Mouse (Mus musculus): Measurements from ENCODE around the gene Vmn2r91.
"Not testable (repeated sequence)": the region's sequence is repeated elsewhere in the genome, so short reads cannot be mapped to it uniquely, and the experiment has no call there.

The Vmn2r91 gene

DNA sequence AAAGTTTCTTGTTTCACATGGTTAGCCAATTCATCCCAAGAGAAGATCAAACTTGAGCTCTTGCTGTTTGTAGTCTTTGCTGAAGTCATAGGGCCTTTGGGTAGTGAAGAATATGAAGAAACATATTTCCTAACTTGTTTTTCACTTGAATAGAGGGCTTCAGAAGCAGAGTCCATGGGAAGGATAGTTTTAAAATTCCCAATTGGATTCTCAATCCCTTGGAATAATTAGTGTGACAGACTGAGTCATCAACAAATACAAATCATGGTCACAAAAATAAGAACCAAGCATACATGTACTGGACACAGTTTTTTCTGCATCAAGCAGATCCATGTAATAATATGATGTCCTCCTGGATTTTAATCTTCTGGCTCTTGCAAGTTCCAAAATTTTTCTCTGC is at the start of gene Vmn2r91:
Vmn2r91 (plus strand) TSS at position 301 of the 400 bp plus-strand sequence.
- not testable (repeated sequence) for DNase-seq (ENCODE audit: low spot score)

DNA sequence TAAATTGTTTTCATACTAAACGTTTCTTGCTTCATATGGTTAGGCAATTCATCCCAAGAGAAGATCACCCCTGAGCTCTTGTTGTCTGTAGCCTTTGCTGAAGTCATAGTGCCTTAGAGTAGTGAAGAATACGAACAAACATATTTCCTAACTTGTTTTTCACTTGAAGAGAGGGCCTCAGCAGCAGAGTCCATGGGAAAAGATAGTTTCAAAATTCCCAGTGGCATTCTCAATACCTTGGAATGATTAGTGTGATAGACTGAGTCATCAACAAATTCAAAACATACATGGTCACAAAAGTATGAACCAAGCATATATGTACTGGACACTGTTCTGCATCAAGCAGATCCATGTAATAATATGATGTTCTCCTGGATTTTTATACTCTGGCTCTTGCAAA is 35.7 kb upstream of the Vmn2r91 start, which contains the start of gene Vmn2r124:
Vmn2r124 (plus strand) TSS at position 301 of the 400 bp plus-strand sequence.
- no peak for DNase-seq (ENCODE audit: low spot score)

DNA sequence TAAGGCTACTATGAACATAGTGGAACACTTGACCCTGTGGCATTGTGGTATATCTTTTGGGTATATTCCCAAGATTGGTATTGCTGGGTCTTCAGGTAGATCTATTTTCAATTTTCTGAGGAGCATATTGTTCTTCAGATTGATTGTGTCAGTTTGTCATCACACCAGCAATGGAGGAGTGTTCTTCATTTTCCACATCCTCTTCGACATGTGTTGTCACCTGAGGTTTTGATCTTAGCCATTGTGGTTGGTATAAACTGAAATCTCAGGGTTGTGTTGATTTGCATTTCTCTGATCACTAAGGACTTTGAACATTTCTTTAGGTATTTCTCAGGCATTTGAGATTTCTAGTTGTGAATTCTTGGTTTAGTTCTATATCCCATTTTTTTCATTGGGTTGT is 10.8 kb downstream of the Vmn2r91 start:
- DNase-seq (ENCODE audit: low spot score): not testable (repeated sequence)

DNA sequence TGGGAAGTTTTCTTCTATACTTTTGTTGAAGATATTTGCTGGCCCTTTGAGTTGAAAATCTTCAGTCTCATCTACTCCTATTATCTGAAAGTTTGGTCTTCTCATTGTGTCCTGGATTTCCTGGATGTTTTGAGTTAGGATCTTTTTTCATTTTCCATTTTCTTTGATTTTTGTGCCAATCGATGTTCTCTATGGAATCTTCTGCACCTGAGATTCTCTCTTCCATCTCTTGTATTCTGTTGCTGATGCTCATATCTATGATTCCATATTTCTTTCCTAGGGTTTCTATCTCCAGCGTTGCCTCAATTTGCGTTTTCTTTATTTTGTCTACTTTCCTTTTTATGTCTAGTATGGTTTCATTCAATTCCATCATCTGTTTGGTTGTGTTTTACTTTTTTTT is 17.4 kb downstream of the Vmn2r91 start:
- not testable (repeated sequence) for DNase-seq (ENCODE audit: low spot score)

DNA sequence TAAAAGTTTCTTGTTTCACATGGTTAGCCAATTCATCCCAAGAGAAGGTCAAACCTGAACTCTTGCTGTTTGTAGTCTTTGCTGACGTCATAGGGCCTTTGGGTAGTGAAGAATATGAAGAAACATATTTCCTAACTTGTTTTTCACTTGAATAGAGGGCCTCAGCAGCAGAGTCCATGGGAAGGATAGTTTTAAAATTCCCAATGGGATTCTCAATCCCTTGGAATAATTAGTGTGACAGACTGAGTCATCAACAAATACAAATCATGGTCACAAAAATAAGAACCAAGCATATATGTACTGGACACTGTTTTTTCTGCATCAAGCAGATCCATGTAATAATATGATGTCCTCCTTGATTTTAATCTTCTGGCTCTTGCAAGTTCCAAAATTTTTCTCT is 66.8 kb downstream of the Vmn2r91 start, which contains the start of gene Vmn2r92:
Vmn2r92 (plus strand) TSS at position 301 of the 400 bp plus-strand sequence.
- DNase-seq (ENCODE audit: low spot score): not testable (repeated sequence)

DNA sequence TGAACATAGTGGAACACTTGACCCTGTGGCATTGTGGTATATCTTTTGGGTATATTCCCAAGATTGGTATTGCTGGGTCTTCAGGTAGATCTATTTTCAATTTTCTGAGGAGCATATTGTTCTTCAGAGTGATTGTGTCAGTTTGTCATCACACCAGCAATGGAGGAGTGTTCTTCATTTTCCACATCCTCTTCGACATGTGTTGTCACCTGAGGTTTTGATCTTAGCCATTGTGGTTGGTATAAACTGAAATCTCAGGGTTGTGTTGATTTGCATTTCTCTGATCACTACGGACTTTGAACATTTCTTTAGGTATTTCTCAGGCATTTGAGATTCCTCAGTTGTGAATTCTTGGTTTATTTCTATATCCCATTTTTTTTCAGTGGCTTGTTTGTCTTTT is 76.4 kb downstream of the Vmn2r91 start:
- DNase-seq (ENCODE audit: low spot score): not testable (repeated sequence)

Measured in ovary, postnatal 36 days (tissue).